Mouse (Mus musculus): ENCODE data around the gene Cnnm2. TPM values are rescaled to one million over a fixed set of nuclear protein-coding genes. Genes with fewer than 3 reads are reported as not detected.

Gene Cnnm2
- total RNA-seq, 1 experiment from 2014 or later, result 27.8 TPM

DNA sequence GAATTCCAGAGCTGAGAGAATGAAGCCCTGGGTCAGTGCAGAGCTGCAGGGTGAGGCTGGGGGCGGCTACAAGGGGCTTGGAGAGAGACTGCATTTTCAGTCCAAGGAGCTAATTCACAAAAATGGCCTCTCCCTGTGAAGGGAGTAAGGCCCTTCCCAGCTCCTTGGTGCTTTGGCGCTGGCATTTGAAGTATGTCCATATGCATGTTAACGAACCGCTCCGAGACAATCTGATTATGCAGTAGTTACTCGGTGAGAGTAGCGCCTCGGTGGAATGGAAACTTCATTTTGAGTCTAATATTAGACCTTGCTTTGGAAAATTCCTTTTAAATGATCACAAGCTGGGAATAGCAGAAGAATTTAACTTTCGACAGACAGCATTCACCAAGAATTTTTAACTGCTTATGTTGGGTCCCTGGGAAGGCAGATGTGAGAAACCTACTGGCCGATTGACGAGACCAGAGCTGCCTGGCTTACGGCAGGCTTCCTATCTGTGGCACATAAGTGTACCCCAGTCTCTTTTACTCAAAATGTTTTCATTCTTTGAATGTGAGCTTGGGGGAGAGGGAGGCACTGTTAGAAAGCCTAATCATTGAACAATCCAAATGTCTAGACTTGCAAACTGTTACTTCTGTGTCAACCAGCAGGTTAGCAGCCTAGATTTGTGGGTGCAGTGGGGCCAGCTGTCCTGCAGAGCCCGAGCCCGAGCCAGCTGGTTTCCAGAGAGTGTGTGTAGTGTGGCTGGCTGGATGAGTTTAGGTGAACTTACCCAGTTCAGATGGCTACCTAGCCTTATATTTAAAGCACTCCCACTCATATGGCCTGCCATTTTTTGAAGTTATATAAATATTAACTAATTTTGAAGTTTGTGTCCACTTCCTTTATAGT, 87.2 kb downstream of the Cnnm2 start:
- DNase-seq, result no peak

DNA sequence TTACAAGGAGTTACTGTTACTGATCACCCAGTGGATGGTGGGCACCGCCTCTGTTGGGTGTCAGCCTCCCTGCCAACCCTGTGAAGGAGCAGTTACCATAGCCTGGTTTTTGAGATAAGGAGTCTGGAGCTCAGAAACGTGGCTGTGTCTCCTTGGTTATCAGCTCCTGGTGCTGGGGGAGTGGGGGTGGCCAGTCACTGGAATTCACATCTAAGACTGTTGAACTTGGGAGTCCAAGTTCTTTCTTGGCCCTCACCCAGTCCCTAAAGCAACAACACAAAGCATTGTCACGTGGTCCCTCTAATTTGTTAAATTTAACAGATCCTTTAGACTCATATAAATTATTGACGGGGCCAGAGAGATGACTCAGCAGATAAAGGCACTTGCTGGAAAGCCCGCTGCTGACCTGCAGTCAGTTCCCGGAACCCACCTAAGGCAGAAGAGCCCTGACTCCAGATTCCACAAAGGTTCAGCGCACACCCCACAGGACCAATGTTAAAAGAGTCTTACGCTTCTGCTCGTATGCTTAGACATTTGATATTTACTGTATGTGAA, 88.1 kb downstream of the Cnnm2 start:
- DNase-seq, result no peak

DNA sequence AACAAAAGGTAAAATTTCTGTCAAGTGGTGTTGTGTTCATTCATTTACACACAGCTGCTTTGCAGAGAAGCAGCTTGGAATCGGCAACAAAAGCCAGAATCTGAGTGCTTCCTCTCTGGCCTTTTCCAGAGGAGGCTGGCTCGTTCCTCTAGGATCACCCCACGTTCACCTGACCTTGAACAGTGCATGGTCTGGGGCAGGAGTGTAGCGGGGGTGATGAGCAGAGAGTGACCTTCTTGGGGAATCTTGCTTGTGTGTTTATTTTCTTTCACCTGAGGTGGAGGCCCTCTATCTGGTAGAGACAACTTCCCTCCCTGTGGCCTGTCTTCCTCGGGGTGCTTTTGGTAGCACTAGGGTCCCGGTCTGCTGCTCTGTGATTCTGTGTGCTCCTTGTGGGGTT, 94.8 kb downstream of the Cnnm2 start:
- DNase-seq, result peak; percentile 32

GRCm38 (mm10) chr19:46856780-46857179, 95.4 kb downstream of the Cnnm2 start:
- DNase-seq, result no peak

- DNase-seq, result peak; percentile 49
Measured at GRCm38 (mm10) chr19:46857277-46857989, 96.0 kb downstream of the Cnnm2 start.

GRCm38 (mm10) chr19:46858200-46858599, 96.8 kb downstream of the Cnnm2 start:
- no peak for DNase-seq

GRCm38 (mm10) chr19:46862556-46862955, 101.2 kb downstream of the Cnnm2 start:
- DNase-seq, result no peak

DNA sequence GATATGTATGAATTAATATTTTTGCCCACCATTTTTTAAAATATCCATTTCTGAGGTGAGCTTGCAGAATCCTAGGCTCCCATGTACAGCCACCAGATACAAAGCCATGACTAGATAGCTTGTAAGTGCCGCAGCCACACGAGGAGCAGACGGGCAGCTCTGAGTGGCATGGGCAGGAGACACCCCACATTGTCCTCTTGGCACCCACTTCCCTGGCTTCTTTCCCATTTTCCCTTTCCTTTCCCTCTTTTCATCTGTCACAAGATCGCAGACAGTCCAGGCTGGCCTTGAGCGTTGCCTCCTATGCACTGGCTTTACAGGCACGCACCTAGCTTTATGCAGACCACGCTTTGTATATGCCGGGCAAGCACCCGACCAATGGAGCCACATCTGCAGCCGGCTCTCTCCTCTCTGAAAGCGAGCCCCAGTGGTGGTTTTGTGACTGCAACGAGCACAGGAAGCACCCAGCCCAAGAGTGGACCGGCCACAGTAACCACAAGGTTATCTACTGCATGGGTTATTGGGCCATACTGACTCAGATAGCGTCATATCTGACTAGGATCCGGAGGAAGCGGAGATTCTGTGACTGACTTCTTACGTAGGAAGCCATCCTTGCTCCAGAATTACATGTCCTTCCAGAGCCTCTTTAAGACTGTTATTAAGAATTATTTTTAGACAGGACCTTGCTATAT, 102.0 kb downstream of the Cnnm2 start:
- peak; percentile 67 for DNase-seq

GRCm38 (mm10) chr19:46864079-46864478, 102.7 kb downstream of the Cnnm2 start:
- DNase-seq, result no peak

- no peak for DNase-seq
Measured at GRCm38 (mm10) chr19:46864731-46865331, 103.4 kb downstream of the Cnnm2 start.

- no peak for DNase-seq
Measured at GRCm38 (mm10) chr19:46865381-46865780, 104.0 kb downstream of the Cnnm2 start.

- no peak for DNase-seq
Measured at GRCm38 (mm10) chr19:46869049-46869448, 107.7 kb downstream of the Cnnm2 start.

DNA sequence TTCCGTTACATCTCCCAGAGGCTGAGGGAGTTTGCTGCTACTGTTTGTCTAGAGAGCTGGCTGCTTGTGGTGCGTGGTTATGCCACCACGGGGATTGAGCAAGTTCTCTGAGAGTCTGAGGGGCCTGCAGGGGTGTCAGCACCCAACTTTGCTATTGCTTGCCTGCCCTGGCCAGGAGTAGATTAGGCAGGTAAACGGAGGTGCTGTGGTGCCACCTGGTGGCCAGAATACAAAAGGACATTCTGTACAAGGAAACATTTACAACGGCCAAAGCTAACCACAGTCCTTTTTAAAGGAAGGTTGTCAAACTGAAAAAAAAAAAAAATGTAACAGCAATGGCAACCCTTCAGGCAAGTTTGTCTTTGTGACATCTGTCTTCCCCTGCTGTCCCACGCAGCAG, 108.1 kb downstream of the Cnnm2 start:
- peak; percentile 90 for DNase-seq

GRCm38 (mm10) chr19:46871096-46871495, 109.7 kb downstream of the Cnnm2 start:
- peak; percentile 57 for DNase-seq

DNA sequence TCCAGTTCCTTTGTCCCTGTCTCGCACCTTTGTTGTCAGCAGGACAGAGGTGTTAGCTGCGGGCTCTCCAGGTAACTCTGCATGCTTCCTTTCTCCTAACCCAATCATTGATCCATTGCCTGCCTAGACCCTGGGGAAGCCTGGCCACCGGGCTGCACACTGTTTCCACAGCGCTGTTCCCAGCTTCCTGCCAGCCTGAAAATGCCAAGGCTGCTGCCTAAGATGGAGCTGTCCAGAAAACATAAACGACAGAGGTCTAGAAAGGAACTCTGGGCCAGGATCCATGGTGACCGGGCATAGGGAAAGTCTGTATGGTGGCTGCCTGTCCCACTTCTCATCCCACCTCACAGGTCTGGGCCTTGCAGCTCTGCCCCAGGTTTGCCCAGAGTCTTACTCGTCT, 110.3 kb downstream of the Cnnm2 start:
- peak; percentile 71 for DNase-seq

- peak; percentile 58 for DNase-seq
Measured at GRCm38 (mm10) chr19:46873924-46874323, 112.5 kb downstream of the Cnnm2 start.

- peak; percentile 94 for DNase-seq
Measured at GRCm38 (mm10) chr19:46875790-46876189, 114.4 kb downstream of the Cnnm2 start.

GRCm38 (mm10) chr19:46877886-46878285, 116.5 kb downstream of the Cnnm2 start:
- DNase-seq, result peak; percentile 70

GRCm38 (mm10) chr19:46878346-46878745, 117.0 kb downstream of the Cnnm2 start:
- DNase-seq, result peak; percentile 83

DNA sequence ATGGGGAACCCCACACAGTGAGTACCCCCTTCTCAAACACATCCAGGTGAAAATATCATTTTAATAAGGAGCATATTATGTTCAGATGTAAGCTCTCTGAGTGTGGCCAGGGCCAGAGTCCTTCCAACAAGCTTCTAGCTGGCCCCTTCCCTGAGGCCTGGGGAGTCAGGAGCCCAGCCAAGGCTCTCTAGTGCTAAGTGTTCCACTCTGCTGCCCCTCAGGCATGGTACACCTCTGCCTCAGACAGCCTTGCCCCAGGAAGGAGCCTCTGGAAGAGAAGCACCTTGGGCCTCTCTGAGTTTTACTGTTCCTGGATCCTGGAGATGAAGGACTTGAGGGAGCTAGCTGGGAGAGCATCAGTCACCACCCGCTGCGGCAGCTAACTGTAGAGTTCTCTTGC, 118.5 kb downstream of the Cnnm2 start:
- no peak for DNase-seq

DNA sequence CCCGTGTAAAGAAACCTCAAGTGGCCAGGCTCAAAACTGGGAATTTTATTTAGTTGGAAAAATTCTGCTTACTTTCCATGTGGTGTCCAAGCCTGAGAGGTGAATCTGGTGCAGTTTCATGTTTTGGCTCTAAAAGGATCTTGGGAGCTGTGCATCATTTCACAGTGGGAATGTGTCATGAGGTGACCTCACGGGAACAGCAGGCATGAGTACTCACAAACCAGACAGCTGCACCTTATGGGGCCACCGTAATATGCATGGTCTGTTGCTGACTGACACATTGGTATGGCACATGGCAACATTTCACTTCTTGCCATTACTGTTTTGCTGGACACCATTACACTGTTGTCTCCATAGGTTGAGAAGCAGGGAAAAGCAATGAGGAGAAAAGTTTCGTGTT, 124.0 kb downstream of the Cnnm2 start:
- DNase-seq, result no peak

- no peak for DNase-seq
Measured at GRCm38 (mm10) chr19:46886826-46887225, 125.4 kb downstream of the Cnnm2 start.

Measured in adrenal gland, postnatal 14 days (tissue).